Mouse (Mus musculus) embryonic facial prominence, embryonic 10.5 days (tissue): ENCODE results near the gene Omt2b. TPM values are rescaled to one million over a fixed set of nuclear protein-coding genes. Genes with fewer than 3 reads are reported as not detected.
A peak's percentile ranks its signal among the peaks of the same experiment; 100 is the strongest.
"Not testable (repeated sequence)": the region's sequence is repeated elsewhere in the genome, so short reads cannot be mapped to it uniquely, and the experiment has no call there.

Experiments
- DNase-seq: peaks from one replicate; pipeline ENCODE4 v3.0.0-alpha.2; 2017; ENCODE audit warnings: low spot score
- H3K27ac ChIP-seq: fragments of 300-500 bp; sonication (generic); replicated peaks from 2 replicates; pipeline ENCODE4 v1.5.1; 2016; ENCODE audit warnings: mild to moderate bottlenecking
- H3K27me3 ChIP-seq: fragments of 300-500 bp; sonication (generic); replicated peaks from 2 replicates; pipeline ENCODE4 v1.6.1; 2016; ENCODE audit warnings: low read depth, mild to moderate bottlenecking; ENCODE audit not compliant: poor library complexity, severe bottlenecking
- H3K36me3 ChIP-seq: fragments of 300-500 bp; sonication (generic); replicated peaks from 2 replicates; pipeline ENCODE4 v1.6.1; 2016; ENCODE audit warnings: mild to moderate bottlenecking, moderate library complexity
- H3K4me1 ChIP-seq: fragments of 300-500 bp; sonication (generic); 2 replicates; pipeline ENCODE4 v1.6.1; 2016
- H3K4me3 ChIP-seq: fragments of 300-500 bp; sonication (generic); 2 replicates; pipeline ENCODE4 v1.5.1; 2016; ENCODE audit warnings: mild to moderate bottlenecking, moderate library complexity
- H3K9me3 ChIP-seq: fragments of 300-500 bp; sonication (generic); 2 replicates; pipeline ENCODE4 v1.6.1; 2016; ENCODE audit warnings: mild to moderate bottlenecking
- WGBS: fragments of 180-500 bp; shearing (Covaris S2); methylation state at CpG from one replicate; pipeline ENCODE4 v1.1.7; 2016; 5-methylcytosine and 5-hydroxymethylcytosine counted together
- polyA plus RNA-seq: library from polyadenylated mRNA; unstranded; fragments of >200 nt; fragmentation: Nextera tagmentation; extraction: Ambion mirVana; gene quantifications from 2 replicates; pipeline ENCODE4 v1.2.1, GENCODE M21; 2016

The Omt2b gene
- not detected in 2 replicates for polyA plus RNA-seq

GRCm38 (mm10) chr9:78327289-78327688 is at the start of gene Omt2b:
Gene Omt2b (plus strand): TSS chr9:78327589.
- WGBS = 75% methylated on average over 1 of the region's 1 CpGs
- DNase-seq, H3K27ac ChIP-seq, H3K4me1 ChIP-seq, H3K4me3 ChIP-seq, H3K9me3 ChIP-seq, H3K36me3 ChIP-seq, H3K27me3 ChIP-seq: not testable (repeated sequence)

- DNase-seq, H3K9me3 ChIP-seq, H3K4me1 ChIP-seq, H3K36me3 ChIP-seq, H3K27ac ChIP-seq, H3K27me3 ChIP-seq, H3K4me3 ChIP-seq: not testable (repeated sequence)
- WGBS = 80% methylated on average over 4 of the region's 4 CpGs
Observed at GRCm38 (mm10) chr9:78282002-78282711, 45.2 kb upstream of the Omt2b start.

DNA sequence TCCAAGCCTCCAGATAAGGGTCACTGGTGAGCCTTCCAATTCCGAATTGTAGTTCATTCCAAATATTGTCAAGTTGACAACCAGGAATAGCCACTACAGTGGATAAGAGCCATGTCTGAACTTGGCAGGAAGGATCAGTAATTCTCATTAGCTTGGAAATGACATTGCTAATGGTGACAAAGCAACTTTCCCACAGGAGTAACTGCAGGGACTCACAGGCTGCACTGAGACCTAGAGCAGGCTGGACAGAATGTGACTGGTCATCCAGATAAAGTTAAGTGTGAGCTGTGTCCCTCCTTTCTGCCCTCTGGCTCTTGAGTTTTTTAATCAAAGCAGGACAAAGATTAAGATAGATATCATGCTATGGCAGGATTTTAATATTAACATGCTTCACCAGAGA is 38.3 kb upstream of the Omt2b start:
- not testable (repeated sequence) for H3K4me3 ChIP-seq, H3K27me3 ChIP-seq, H3K9me3 ChIP-seq, H3K4me1 ChIP-seq, H3K27ac ChIP-seq, DNase-seq, H3K36me3 ChIP-seq
- WGBS = 81% methylated on average over 1 of the region's 1 CpGs

DNA sequence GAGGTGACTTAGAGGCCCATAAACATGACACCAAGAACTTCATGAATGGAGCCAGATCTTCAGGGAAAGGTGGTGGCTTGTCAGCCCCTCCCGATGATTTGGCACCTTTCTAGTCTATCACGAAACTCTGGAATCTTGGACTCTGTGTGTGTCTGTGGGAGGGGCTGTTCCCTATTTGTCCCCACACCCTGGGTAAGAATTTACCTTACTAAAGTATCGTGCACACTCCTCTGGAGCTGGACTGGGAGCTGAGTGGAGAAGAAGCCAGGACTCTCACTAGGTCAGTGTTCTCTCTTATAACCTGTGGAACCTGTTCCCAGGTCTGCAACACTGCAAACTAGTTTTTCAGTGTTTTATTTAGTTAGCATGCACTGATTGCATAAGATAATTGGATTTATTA is 37.7 kb upstream of the Omt2b start, which contains the start of gene Gm10639:
Gene Gm10639, plus strand, starts transcription at position 201 of the 400 bp plus-strand sequence.
- H3K4me1 ChIP-seq, DNase-seq, H3K4me3 ChIP-seq, H3K36me3 ChIP-seq, H3K27ac ChIP-seq, H3K9me3 ChIP-seq, H3K27me3 ChIP-seq: not testable (repeated sequence)
- WGBS = 83% methylated on average over 3 of the region's 3 CpGs

- not testable (repeated sequence) for H3K27ac ChIP-seq, H3K4me3 ChIP-seq, H3K36me3 ChIP-seq, H3K9me3 ChIP-seq, H3K27me3 ChIP-seq, H3K4me1 ChIP-seq, DNase-seq
- 93% methylated on average over 8 of the region's 8 CpGs for WGBS
Observed at GRCm38 (mm10) chr9:78292462-78292861, 34.9 kb upstream of the Omt2b start.

DNA sequence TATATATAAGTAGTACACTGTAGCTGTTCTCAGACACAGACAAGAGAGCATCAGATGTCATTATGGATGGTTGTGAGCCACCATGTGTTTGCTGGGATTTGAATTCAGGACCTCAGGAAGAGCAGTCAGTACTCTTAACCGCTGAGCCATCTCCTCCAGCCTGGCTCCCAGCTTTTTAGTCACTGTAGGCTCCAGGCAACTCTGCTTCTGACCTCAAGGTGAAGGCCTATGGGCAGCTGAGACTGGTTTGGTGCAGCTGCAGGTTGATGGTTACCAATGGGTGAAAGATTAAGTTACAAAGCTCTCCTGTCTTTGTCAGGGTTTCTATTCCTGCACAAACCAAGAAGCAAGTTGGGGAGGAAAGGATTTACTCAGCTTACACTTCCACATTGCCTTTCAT is 33.7 kb upstream of the Omt2b start:
- H3K36me3 ChIP-seq, H3K27me3 ChIP-seq, H3K4me1 ChIP-seq, DNase-seq, H3K4me3 ChIP-seq, H3K9me3 ChIP-seq, H3K27ac ChIP-seq: not testable (repeated sequence)
- WGBS = 70% methylated on average over 1 of the region's 1 CpGs

- H3K27me3 ChIP-seq, H3K9me3 ChIP-seq, H3K4me3 ChIP-seq, H3K4me1 ChIP-seq, H3K27ac ChIP-seq, DNase-seq, H3K36me3 ChIP-seq: not testable (repeated sequence)
- 78% methylated on average over 7 of the region's 7 CpGs for WGBS
Observed at GRCm38 (mm10) chr9:78294781-78295180, 32.6 kb upstream of the Omt2b start.

GRCm38 (mm10) chr9:78296089-78296488 is 31.3 kb upstream of the Omt2b start:
- not testable (repeated sequence) for H3K27ac ChIP-seq, H3K4me1 ChIP-seq, H3K36me3 ChIP-seq, H3K4me3 ChIP-seq, H3K9me3 ChIP-seq, H3K27me3 ChIP-seq
- DNase-seq = peak; percentile 74
- WGBS = 13% methylated on average over 6 of the region's 6 CpGs

DNA sequence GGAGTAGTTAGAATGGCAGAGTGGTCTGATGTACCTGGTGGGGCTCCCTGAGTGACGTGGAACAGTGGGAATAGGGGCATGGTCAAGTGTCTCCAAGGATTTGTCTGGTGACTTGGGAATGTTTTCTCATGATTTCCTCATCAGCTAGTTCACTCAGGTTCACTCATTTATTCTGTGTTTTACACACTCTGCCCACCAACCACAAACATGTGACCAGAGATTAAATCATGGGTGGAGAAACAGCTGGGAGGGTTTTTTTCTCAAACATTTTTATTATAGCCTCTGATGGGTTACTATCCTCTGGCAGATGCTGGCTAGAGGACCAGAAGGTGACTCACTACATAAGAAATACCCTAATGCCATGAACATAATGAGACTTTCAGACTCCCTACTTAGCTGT is 29.2 kb upstream of the Omt2b start:
- no peak overlapping the region for H3K4me3 ChIP-seq
- H3K27ac ChIP-seq = no peak overlapping the region
- H3K4me1 ChIP-seq = no peaks in the 10 kb centered on the region
- H3K9me3 ChIP-seq = no peaks in the 10 kb centered on the region
- H3K27me3 ChIP-seq = no peaks in the 10 kb centered on the region
- 82% methylated on average over 1 of the region's 1 CpGs for WGBS
- no peaks in the 10 kb centered on the region for H3K36me3 ChIP-seq
- no peak for DNase-seq

GRCm38 (mm10) chr9:78299143-78299542 is 28.2 kb upstream of the Omt2b start:
- not testable (repeated sequence) for H3K27me3 ChIP-seq, H3K9me3 ChIP-seq, H3K4me3 ChIP-seq, H3K27ac ChIP-seq, H3K36me3 ChIP-seq, H3K4me1 ChIP-seq, DNase-seq
- 83% methylated on average over 1 of the region's 1 CpGs for WGBS

DNA sequence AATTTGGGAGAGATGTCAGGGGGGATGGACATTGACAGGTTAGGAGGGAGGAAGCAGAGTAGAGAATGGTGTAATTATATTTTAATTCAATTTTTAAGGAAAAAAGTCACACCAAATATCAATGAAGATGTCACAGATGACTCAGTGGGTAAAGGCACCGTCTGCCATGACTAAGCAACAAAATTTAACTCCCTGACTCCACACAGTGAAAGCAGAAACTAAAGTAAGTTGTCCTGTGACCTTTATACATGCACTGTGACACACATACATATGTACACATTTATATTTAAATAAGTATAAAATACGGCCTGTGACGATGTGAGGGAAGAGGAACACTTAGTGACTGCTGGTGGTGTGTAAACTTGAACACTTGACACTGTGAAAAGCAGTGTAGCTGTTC is 19.3 kb upstream of the Omt2b start:
- not testable (repeated sequence) for H3K4me3 ChIP-seq, H3K27me3 ChIP-seq, H3K36me3 ChIP-seq, H3K4me1 ChIP-seq, H3K9me3 ChIP-seq, H3K27ac ChIP-seq, DNase-seq
- 88% methylated on average over 3 of the region's 3 CpGs for WGBS

DNA sequence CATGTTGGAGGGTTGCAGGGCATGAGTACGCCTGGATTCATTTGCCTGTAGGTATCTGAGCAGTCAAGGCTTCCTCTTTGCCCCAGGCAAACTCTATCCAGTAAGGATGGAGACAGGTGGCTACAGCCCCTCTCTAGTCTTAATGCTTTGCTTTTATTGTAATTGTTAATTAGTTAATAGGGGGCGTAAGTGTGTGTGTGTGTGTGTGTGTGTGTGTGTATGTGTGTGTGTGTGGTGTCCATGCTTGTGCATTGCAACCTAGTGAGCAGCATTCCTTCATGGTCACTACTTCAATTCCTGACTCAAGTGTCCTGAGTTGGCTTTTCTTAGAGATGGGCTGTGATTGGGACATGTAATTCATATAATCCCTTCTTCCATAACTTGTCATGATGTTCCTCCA is 12.7 kb upstream of the Omt2b start, which contains the start of gene Omt2a:
Gene Omt2a, minus strand, starts transcription at position 101 of the 400 bp plus-strand sequence.
- H3K27me3 ChIP-seq = no peaks in the 10 kb centered on the region
- no peak for DNase-seq
- H3K27ac ChIP-seq = no peak within 1 kb of the TSS
- WGBS = 80% methylated on average over 2 of the region's 2 CpGs
- H3K9me3 ChIP-seq = no peaks in the 10 kb centered on the region
- no peaks in the 10 kb centered on the region for H3K4me1 ChIP-seq
- no peaks in the 10 kb centered on the region for H3K36me3 ChIP-seq
- no peak within 1 kb of the TSS for H3K4me3 ChIP-seq

DNA sequence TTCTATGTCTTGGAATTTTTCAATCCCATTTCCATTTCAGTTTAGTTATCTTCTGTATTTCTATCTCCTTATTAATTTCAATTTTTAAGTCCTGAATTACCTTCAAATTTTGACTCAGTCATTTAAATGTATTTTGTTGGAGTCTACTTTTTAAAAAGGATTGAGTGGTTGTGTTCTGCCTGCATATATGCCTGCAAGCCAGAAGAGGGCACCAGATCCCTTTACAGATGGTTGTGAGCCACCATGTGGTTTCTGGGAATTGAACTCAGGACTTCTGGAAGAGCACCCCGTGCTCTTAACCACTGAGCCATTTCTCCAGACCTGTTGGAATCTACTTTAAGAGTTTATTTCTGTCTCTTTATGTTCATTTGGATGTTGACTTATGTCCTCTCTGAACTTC is 7.9 kb upstream of the Omt2b start:
- no peak for DNase-seq
- Histone ChIP-seq H3K36me3 (no peaks in the 10 kb centered on the region), H3K27me3 (no peaks in the 10 kb centered on the region), H3K27ac (no peak overlapping the region), H3K9me3 (no peaks in the 10 kb centered on the region), H3K4me3 (no peak overlapping the region), H3K4me1 (no peaks in the 10 kb centered on the region)
- WGBS = 47% methylated on average over 1 of the region's 1 CpGs
